Mouse (Mus musculus): ENCODE data around the gene Rnase4. TPM values are rescaled to one million over a fixed set of nuclear protein-coding genes. Genes with fewer than 3 reads are reported as not detected.

Rnase4 gene
- polyA plus RNA-seq, 1 experiment from 2014 or later = 45.7 TPM

DNA sequence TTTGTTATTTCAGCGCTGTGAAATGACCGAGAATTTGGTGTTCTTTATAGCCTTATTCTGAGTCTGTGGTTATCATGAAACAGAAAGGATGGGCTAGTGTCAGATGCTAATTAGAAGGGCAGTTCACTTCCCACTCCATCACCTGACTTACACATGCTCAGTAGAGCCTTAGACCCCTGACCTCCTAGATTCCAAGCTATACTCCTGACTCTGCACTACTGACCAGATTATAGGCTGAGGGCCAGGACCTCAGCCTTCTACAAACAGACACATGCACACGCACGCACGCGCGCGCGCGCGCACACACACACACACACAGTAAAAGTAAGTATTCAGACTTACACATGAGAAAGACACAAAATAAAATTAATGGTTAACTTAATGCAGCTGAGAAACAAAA is 8.0 kb downstream of the Rnase4 start:
- no peak for DNase-seq (ENCODE audit: low read depth, low spot score)
- no peak for TF ChIP-seq CTCF (IDR thresholded peaks at IDR 0.05)
- in situ Hi-C loops (cut with MboI; ENCODE audit: low pct_unique_long_range_greater_than_20kb) = loop anchor here (5.0 kb wide), 1 partner anchor 673 kb away; the partner anchor contains the start of gene Ang4
- no peaks in the 10 kb centered on the region for H3K27me3 ChIP-seq
- CTCF ChIA-PET = interaction anchor here (1.0 to 1.8 kb wide), 3 partner anchors 24 to 672 kb away, joined by 3 to 4 read pairs (median 3); no protein-coding TSS in a partner anchor
- POLR2A ChIA-PET = no interaction called here
- ATAC-seq = no peak

GRCm38 (mm10) chr14:51101284-51101683 is 10.4 kb downstream of the Rnase4 start:
- ATAC-seq = no peak
- in situ Hi-C loops (cut with MboI; ENCODE audit: low pct_unique_long_range_greater_than_20kb) = loop anchor here (5.0 kb wide), 1 partner anchor 166 kb away; no protein-coding TSS in a partner anchor
- TF ChIP-seq CTCF (IDR thresholded peaks at IDR 0.05) = no peak
- no peak for DNase-seq (ENCODE audit: low read depth, low spot score)
- ChIA-PET POLR2A (no interaction called here), CTCF (no interaction called here)
- no peaks in the 10 kb centered on the region for H3K27me3 ChIP-seq

DNA sequence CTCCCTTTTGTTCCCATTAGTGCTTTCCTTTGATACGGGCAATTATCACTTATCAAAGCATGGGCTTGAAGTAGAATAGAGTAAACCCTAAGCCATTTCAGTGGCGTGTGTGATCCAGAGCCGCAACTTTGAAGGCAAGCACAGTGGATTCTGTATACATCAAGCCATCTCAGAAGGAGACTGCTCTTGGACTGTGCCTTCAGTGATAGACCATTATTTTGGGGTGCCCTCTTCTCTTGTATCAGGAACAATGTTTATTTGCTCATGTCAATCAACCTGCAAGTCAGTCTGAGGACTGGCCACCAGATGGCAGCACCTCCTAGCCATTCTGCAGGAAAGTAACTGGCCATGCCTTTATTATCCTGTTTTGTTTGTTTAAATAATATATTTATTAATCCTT is 12.3 kb downstream of the Rnase4 start:
- peak; percentile 84 for TF ChIP-seq CTCF (IDR thresholded peaks at IDR 0.05)
- ChIA-PET POLR2A (no interaction called here), CTCF (no interaction called here)
- no peaks in the 10 kb centered on the region for H3K27me3 ChIP-seq
- in situ Hi-C loops (cut with MboI; ENCODE audit: low pct_unique_long_range_greater_than_20kb) = loop anchor here (5.0 kb wide), 1 partner anchor 164 kb away; no protein-coding TSS in a partner anchor
- ATAC-seq = peak; percentile 24
- no peak for DNase-seq (ENCODE audit: low read depth, low spot score)

GRCm38 (mm10) chr14:51104366-51104765 is 13.5 kb downstream of the Rnase4 start:
- CTCF ChIA-PET = no interaction called here
- in situ Hi-C loops (cut with MboI; ENCODE audit: low pct_unique_long_range_greater_than_20kb) = loop anchor here (5.0 kb wide), 1 partner anchor 163 kb away; no protein-coding TSS in a partner anchor

DNA sequence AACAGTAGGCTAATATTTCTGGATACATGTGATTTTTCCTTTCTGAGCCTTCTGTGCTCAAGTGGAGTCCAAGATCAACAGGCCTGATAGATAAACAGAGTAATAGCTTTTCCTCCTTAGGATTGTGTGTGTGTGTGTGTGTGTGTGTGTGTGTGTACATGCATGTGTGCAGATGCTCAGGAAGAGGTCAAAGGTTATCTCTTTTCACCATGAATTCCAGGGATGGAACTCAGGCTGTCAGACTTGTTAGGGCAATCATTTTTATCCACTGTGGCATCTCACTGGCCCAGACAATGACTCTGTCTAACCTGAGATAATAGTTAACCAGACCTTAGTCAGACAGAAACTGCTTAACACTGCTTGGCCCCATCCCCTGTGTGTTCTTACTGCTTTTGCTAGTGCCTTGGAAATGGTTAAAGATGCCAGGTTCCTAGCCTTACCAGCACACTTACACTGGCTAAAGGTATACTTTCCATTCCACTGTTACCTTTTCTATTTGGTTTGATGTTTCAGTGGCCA is 15.6 kb downstream of the Rnase4 start:
- POLR2A ChIA-PET = no interaction called here
- DNase-seq (ENCODE audit: low read depth, low spot score) = no peak
- in situ Hi-C loops (cut with MboI; ENCODE audit: low pct_unique_long_range_greater_than_20kb) = no loop called here
- TF ChIP-seq CTCF (IDR thresholded peaks at IDR 0.05) = no peak
- H3K27me3 ChIP-seq = no peaks in the 10 kb centered on the region
- peak; percentile 51 for ATAC-seq
- CTCF ChIA-PET = no interaction called here

More at GRCm38 (mm10) chr14:51104366-51104765, 13.5 kb downstream of the Rnase4 start:
- TF ChIP-seq CTCF (IDR thresholded peaks at IDR 0.05) = no peak
- H3K27me3 ChIP-seq = no peaks in the 10 kb centered on the region
- DNase-seq (ENCODE audit: low read depth, low spot score) = no peak
- POLR2A ChIA-PET = interaction anchor here (0.5 kb wide), 1 partner anchor 992 kb away, joined by 3 read pairs; no protein-coding TSS in a partner anchor
- ATAC-seq = no peak

DNA sequence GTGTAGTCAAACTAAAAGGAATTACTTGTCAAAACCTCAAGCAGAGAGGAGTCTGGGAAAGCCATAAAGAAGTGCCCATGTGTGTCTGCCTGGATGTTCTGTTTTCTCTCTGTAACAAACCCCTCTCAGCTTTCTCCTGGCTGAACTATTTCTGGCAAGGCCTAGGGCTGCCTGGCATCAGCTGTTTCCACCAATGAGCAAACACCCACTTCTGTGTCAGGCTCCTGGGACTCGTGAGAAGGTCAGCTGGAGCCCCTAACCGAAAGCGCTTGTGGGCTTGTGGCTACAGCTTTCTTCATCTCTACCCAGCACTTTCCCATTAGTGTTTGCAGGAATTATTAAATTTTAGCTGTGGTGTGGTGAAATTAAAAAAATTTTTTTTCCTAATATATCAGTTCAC is 21.1 kb downstream of the Rnase4 start:
- H3K27me3 ChIP-seq = no peaks in the 10 kb centered on the region
- no peak for TF ChIP-seq CTCF (IDR thresholded peaks at IDR 0.05)
- ATAC-seq (no peak), DNase-seq (ENCODE audit: low read depth, low spot score) (no peak)
- ChIA-PET POLR2A (no interaction called here), CTCF (interaction anchor here (1.0 kb wide), 1 partner anchor 11 kb away, joined by 3 read pairs; no protein-coding TSS in a partner anchor)
- in situ Hi-C loops (cut with MboI; ENCODE audit: low pct_unique_long_range_greater_than_20kb) = no loop called here

DNA sequence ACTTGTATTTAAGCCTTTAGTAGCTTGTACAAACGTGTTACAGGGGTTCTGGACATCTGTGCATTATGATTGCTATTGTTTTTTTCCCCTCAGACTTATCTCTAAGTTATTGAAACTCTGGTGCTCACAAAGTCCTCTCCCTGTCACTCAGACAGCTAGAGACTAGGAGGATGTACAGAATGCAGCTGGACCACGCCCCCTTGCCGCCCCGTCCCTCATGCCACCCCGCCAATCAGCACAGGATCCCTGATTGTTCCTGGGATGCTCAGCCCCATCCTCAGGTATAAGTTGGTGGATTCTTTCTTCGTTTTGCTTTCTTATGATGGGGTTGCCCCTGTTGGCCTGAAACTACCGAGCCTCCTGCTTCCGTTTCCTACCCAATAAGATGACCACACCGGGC is 22.6 kb downstream of the Rnase4 start:
- ATAC-seq (no peak), DNase-seq (ENCODE audit: low read depth, low spot score) (no peak)
- ChIA-PET POLR2A (no interaction called here), CTCF (no interaction called here)
- in situ Hi-C loops (cut with MboI; ENCODE audit: low pct_unique_long_range_greater_than_20kb) = no loop called here
- H3K27me3 ChIP-seq = no peaks in the 10 kb centered on the region
- TF ChIP-seq CTCF (IDR thresholded peaks at IDR 0.05) = no peak

DNA sequence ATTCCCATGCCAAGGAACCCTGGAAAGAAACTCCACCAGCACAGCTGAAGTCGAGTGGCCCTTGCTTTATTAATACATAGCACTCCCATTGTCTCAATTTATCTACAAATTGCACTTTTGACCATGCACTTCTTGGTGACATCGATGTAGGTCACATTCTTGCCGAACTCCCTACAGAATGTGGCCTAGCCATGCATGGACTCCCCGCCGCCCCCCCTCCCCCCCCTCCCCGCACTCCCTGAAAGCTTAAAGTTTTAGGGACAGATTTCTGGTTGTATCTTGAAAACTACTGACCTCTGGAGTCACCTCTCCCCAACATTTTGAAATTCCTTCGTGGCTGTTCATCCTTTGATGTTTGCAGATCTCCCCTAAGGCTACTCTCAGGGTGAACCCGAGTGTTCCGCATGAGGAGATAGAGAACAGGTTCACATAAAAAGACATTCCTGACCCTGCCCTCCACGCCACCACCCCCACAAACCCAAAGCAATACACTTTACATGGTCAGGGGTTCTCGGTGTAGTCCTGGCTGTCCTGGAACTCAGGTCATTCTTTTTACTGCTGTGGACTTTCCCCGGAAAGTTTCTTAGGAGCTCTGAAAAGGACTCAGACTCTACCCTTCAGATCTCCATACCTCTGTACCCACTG is 23.2 kb downstream of the Rnase4 start, which contains the start of gene Eddm3b:
Eddm3b (plus strand) TSS at position 511 of the 645 bp plus-strand sequence.
- H3K27me3 ChIP-seq = no peaks in the 10 kb centered on the region
- ATAC-seq = peak; percentile 54
- in situ Hi-C loops (cut with MboI; ENCODE audit: low pct_unique_long_range_greater_than_20kb) = no loop called here
- TF ChIP-seq CTCF (IDR thresholded peaks at IDR 0.05) = no peak
- no peak for DNase-seq (ENCODE audit: low read depth, low spot score)
- POLR2A ChIA-PET = no interaction called here
- CTCF ChIA-PET = no interaction called here

- DNase-seq (ENCODE audit: low read depth, low spot score) = no peak
These were observed 34.8 kb downstream of the Rnase4 start for GRCm38 (mm10) chr14:51125684-51126083.

DNA sequence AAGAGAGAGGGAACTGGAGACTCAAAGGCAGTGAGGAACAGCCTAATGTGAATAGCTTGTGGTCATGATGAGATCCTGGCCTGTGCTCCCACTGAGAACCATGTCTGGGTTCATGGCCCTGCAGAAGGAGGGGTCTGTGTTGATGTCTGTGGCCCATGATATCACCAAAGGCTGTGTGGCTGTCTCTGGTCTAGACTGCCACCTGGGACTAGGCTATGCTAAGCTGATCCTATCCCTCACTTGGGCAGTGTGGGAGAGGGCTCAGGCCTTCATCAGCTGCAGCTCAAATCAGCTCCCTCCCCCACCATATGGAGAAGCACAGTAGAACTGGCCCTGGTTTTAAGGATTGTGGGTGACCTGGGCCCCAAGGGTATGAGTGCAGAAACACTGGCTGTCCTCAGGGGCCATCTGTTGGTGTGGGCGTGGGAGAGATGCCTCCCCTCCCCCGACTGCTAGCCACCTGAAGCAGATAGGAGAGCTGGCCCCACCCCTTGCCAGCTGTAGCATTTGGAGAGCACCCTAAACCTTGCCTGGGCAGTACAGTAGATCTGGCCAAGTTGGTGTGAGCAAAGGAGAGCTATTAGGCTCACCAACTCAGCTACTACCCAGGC is 36.9 kb downstream of the Rnase4 start:
- ATAC-seq = no peak
- POLR2A ChIA-PET = no interaction called here

More at GRCm38 (mm10) chr14:51125684-51126083, 34.8 kb downstream of the Rnase4 start:
- H3K27me3 ChIP-seq = no peaks in the 10 kb centered on the region
- POLR2A ChIA-PET = no interaction called here
- CTCF ChIA-PET = no interaction called here
- in situ Hi-C loops (cut with MboI; ENCODE audit: low pct_unique_long_range_greater_than_20kb) = no loop called here
- no peak for TF ChIP-seq CTCF (IDR thresholded peaks at IDR 0.05)
- ATAC-seq = no peak

More for the DNA sequence above, 36.9 kb downstream of the Rnase4 start:
- CTCF ChIA-PET = no interaction called here
- no peak for DNase-seq (ENCODE audit: low read depth, low spot score)
- no peak for TF ChIP-seq CTCF (IDR thresholded peaks at IDR 0.05)
- no peaks in the 10 kb centered on the region for H3K27me3 ChIP-seq
- in situ Hi-C loops (cut with MboI; ENCODE audit: low pct_unique_long_range_greater_than_20kb) = no loop called here

All from Patski (cell line).